Mouse (Mus musculus): ENCODE results near the gene Srsf2. TPM values are rescaled to one million over a fixed set of nuclear protein-coding genes. Genes with fewer than 3 reads are reported as not detected.
"Not testable (repeated sequence)": the region's sequence is repeated elsewhere in the genome, so short reads cannot be mapped to it uniquely, and the experiment has no call there.

Gene Srsf2
- total RNA-seq, 4 experiments from 2014 or later, result 63.8 to 81.3 (median 70.7) TPM

GRCm38 (mm10) chr11:116832172-116832685 lies 20.7 kb downstream of the Srsf2 start:
- no peak for DNase-seq (ENCODE audit: low spot score in 2 of 2)

- peak; percentile 71 to 78 for DNase-seq (ENCODE audit: low spot score in 2 of 2)
These were observed 25.2 kb downstream of the Srsf2 start, which contains the start of gene Mxra7 for GRCm38 (mm10) chr11:116827534-116828165. TSS of gene Mxra7 (minus strand) at chr11:116828046.

- DNase-seq (ENCODE audit: low spot score in 2 of 2), result no peak
These were observed 26.1 kb downstream of the Srsf2 start for GRCm38 (mm10) chr11:116826550-116827504.

- DNase-seq (ENCODE audit: low spot score in 2 of 2), result no peak
These were observed 27.7 kb downstream of the Srsf2 start for GRCm38 (mm10) chr11:116825230-116825629.

GRCm38 (mm10) chr11:116823885-116824284 lies 29.0 kb downstream of the Srsf2 start:
- DNase-seq (ENCODE audit: low spot score in 2 of 2), result not testable (repeated sequence)

DNA sequence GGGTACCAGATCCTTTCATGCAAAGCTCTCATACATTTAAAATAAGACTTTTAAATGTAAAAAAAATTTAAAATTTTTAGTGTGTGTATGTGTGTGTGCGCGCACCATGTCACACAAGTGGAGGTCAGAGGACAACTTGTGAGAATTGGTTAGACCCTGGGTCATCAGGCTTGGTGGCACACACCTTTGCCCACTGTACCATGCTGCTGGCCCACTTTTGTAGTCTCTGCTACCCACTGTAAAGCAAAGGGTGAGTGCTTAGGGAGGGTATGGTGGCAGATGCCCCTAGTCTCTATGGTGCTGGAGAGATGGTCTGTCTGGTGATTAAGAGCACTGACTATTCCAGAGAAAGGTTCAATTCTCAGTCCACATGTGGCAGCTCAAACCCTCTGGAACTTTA lies 29.6 kb downstream of the Srsf2 start:
- DNase-seq (ENCODE audit: low spot score in 2 of 2), result no peak

GRCm38 (mm10) chr11:116822626-116823025 lies 30.3 kb downstream of the Srsf2 start:
- DNase-seq (ENCODE audit: low spot score in 2 of 2), result no peak

DNA sequence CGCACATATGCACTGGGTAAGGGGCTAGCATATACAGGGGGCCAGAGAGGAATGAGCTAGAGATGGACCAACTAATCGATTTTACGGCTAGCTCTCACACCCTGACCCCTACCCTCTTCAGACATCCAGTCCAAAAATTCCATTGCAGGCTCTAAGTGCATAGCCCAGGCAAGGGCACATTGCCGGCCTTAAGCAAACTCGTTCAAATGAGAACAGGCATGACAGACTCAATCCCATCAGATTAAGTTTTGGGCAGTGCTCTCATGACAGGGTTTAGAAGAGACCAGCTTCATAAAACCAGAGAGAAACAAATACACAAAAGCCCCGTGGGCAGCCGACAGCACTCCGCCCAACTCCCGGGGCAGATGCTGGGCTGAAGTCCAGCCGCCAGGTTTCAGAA lies 30.7 kb downstream of the Srsf2 start:
- DNase-seq (ENCODE audit: low spot score in 2 of 2), result no peak

DNA sequence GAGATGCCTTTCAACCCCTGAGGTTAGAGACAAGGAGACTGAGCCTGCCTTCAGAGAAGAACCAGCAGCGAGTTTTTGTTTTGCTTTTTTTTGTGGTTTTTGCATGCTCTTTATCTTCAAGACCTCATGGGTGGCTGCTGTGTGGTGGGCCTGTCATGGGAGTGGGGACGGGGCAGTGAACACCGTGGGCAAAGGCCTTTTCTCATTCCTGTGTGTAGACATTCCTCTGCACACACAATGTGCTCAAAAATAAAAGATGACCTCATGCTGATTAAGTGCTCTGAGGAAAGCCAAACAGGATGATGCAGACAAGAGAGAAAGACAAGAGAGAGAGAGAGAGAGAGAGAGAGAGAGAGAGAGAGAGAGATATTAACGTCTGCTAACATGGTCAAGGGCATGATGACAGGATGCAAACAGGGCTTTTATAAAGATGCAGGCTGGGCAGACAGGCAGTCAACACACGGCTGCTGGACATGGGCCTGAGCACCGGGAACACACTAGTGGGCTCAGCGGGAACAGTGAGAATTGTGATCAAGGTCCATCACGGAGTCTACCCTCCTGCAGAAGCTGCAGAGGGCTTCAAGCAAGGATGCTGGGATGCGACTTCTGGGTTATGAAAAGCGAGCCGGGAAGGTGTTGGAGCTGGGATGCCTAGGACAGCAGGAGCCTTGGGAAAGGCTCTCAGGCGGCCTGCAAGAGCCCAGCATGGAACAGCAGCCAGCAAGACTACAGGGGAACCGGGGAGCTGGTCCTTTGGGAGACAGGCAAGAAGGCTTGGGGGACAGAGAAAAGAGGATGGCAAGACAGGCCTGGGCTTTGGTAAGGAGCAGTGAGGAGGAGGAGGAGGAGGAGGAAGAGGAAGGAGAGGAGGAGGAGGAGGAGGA lies 31.6 kb downstream of the Srsf2 start:
- DNase-seq (ENCODE audit: low spot score in 2 of 2), result no peak

DNA sequence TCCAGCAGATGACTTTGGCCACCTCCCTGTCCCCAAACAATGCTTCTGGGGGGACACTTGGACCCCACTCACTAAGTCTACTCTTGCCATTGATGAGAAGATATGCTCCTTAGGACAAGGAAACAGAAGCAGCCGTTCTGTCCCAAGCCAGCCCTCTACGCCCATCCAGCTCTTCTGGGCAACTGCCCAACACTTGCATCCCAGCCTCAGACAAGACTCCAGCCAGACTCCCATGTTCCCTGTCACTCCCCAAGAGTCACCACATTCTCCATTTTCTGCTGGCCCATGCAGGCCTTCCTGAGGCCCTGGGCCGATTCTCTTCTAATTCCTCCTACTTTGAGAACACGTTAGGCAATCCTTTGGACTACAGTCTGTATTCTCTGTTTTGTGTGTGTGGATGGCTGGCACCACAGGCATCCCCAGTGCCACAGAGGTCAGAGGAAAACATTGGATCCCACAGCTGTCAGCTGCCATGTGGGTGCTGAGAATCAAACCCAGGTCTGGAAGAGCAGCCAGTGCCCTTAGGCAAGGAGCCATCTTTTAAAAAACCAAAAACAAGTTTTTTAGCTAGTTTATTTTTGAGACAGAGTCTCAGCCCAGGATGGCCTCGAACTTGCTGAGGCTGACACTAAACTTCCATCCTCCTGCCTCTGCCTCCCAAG lies 32.8 kb downstream of the Srsf2 start:
- no peak for DNase-seq (ENCODE audit: low spot score in 2 of 2)

GRCm38 (mm10) chr11:116818722-116819121 lies 34.2 kb downstream of the Srsf2 start:
- DNase-seq (ENCODE audit: low spot score in 2 of 2), result no peak

- DNase-seq (ENCODE audit: low spot score in 2 of 2), result no peak
These were observed 35.3 kb downstream of the Srsf2 start for GRCm38 (mm10) chr11:116817567-116817966.

GRCm38 (mm10) chr11:116816769-116817168 lies 36.1 kb downstream of the Srsf2 start:
- DNase-seq (ENCODE audit: low spot score in 2 of 2), result no peak

DNA sequence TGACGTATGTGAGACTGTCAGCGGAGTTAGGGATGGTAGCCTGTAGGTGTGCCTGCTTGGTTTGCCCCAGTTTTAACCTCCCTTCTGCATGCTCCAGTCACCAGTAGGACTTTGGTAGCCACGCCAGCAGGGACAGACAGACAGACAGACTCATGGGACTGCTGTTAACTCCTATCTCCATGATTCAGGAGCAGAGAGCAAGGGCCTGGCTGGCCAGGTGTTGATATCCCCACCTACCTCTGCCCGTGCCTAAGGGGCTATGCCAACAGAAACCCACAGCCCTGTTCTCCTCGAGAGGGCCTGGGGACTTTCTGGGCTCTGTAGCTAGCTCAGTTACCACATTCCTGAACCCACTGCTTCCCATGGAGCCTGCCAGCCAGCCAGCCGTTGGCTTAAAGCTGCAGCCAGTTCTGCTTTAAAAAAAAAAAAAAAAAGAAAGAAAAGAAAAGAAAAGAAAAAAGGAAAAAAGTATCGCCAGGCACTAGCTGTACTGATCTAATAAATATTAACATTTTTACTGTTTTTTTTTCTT lies 37.9 kb downstream of the Srsf2 start:
- DNase-seq (ENCODE audit: low spot score in 2 of 2), result no peak

DNA sequence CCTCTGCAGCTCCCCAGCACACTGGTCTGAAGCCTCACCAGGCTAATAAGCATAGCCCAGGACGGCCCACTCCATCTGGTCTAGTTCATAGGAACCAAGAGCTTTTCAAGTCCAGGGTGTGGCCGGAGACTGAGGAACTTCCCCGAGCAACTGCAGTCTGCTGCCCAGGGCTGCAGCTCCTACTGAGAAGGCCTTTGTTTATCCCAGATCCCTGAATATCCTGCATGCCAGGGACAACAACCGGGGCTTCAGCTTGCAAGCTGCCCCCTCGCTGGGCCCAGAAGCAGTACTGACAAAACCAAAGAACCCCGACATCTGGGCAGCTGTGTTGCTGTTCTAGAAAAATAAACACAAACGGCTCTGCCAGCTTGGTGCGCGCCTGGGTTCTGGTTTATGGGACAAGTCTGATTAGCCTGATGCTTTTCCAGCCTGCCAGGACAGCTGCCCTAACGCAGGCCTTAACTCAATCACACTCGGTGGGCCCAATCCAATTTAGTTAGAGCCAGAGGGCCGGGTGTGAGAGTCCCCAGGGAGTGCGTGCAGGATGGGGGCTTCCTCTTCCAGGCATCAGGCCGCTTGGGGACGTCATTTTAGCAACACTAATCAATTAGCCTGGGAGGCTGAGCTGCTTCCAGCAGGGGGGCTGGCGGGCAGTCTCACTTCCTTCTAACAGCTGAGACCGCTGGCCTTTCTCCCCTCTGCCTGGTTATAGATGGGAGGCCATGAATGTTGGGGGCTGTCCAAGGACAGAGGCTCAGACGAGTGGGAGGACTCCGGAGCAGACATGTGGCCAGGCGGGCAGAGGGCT lies 38.6 kb downstream of the Srsf2 start:
- peak in 1 of 2 experiments; percentile 79 for DNase-seq (ENCODE audit: low spot score in 2 of 2)

GRCm38 (mm10) chr11:116813610-116814009 lies 39.3 kb downstream of the Srsf2 start:
- no peak for DNase-seq (ENCODE audit: low spot score in 2 of 2)

GRCm38 (mm10) chr11:116812793-116813529 lies 39.9 kb downstream of the Srsf2 start:
- no peak for DNase-seq (ENCODE audit: low spot score in 2 of 2)

- no peak for DNase-seq (ENCODE audit: low spot score in 2 of 2)
These were observed 41.7 kb downstream of the Srsf2 start for GRCm38 (mm10) chr11:116810983-116811901.
